Mouse (Mus musculus) testis, adult 2 months (tissue): ENCODE results near the gene Casc1.

ENCODE experiments used
- CTCF ChIP-seq: fragments of 200-500 bp; IDR thresholded peaks from 2 replicates; pipeline ENCODE4 v1.5.1; 2012; ENCODE audit warnings: low read depth, mild to moderate bottlenecking, inconsistent platforms, low read length, moderate library complexity; ENCODE audit not compliant: control insufficient read depth, insufficient read depth, insufficient replicate concordance
- POLR2A ChIP-seq: fragments of 200-500 bp; IDR thresholded peaks from 2 replicates; pipeline ENCODE4 v1.6.1; 2012; ENCODE audit warnings: low read depth, mild to moderate bottlenecking, inconsistent platforms, low read length, moderate library complexity; ENCODE audit not compliant: control insufficient read depth

- no peak for TF ChIP-seq CTCF
- no peak for TF ChIP-seq POLR2A
Observed at GRCm38 (mm10) chr6:145175571-145175981, 35.2 kb downstream of the Casc1 start.
